Mouse (Mus musculus) limb, embryonic 11.5 days (tissue): ENCODE data around the gene Gdi2. TPM values are rescaled to one million over a fixed set of nuclear protein-coding genes. Genes with fewer than 3 reads are reported as not detected.
A peak's percentile ranks its signal among the peaks of the same experiment; 100 is the strongest.

Source experiments
- ATAC-seq: fragments of 200-750 bp; cut with Nextera tagmentation; 2 replicates; pipeline ENCODE4 v1.8.0; 2017; ENCODE audit warnings: low read depth; ENCODE audit not compliant: insufficient number of reproducible peaks, low FRiP score, low TSS enrichment
- DNase-seq: peaks from one replicate; pipeline ENCODE4 v3.0.0-alpha.2; 2015; ENCODE audit warnings: low spot score
- H3K27ac ChIP-seq: fragments of 300-500 bp; sonication (generic); replicated peaks from 2 replicates; pipeline ENCODE4 v1.5.1; 2014; ENCODE audit warnings: low read depth, mild to moderate bottlenecking, low read length
- H3K27me3 ChIP-seq: fragments of 300-500 bp; sonication (generic); 2 replicates; pipeline ENCODE4 v1.6.1; 2014; ENCODE audit warnings: mild to moderate bottlenecking, low read length, mixed read lengths; ENCODE audit not compliant: control insufficient read depth, insufficient read depth
- H3K36me3 ChIP-seq: fragments of 300-500 bp; sonication (generic); 2 replicates; pipeline ENCODE4 v1.6.1; 2014; ENCODE audit warnings: mild to moderate bottlenecking, low read length, moderate library complexity, mixed read lengths; ENCODE audit not compliant: control insufficient read depth, insufficient read depth
- H3K4me1 ChIP-seq: fragments of 300-500 bp; sonication (generic); 2 replicates; pipeline ENCODE4 v1.6.1; 2014; ENCODE audit warnings: low read length, mixed read lengths; ENCODE audit not compliant: control insufficient read depth, insufficient read depth
- H3K4me2 ChIP-seq: fragments of 300-500 bp; sonication (generic); 2 replicates; pipeline ENCODE4 v1.6.1; 2014; ENCODE audit warnings: low read depth, mild to moderate bottlenecking, moderate library complexity; ENCODE audit not compliant: severe bottlenecking
- H3K4me3 ChIP-seq: fragments of 300-500 bp; sonication (generic); 2 replicates; pipeline ENCODE4 v1.5.1; 2014; ENCODE audit warnings: low read depth, low read length
- H3K9ac ChIP-seq: fragments of 300-500 bp; sonication (generic); 2 replicates; pipeline ENCODE4 v1.6.1; 2014; ENCODE audit warnings: mild to moderate bottlenecking, low read length
- H3K9me3 ChIP-seq: fragments of 300-500 bp; sonication (generic); 2 replicates; pipeline ENCODE4 v1.6.1; 2016; ENCODE audit warnings: low read length; ENCODE audit not compliant: control insufficient read depth
- whole genome bisulfite sequencing: fragments of 180-500 bp; shearing (Covaris S2); extraction: QIAGEN DNeasy Blood & Tissue Kit; methylation state at CpG from one replicate; pipeline ENCODE4 v1.1.7; 2014; 5-methylcytosine and 5-hydroxymethylcytosine counted together
- polyA plus RNA-seq: library from polyadenylated mRNA; unstranded; fragments of >200 nt; fragmentation: Nextera tagmentation; extraction: Ambion mirVana; gene quantifications from 2 replicates; pipeline ENCODE4 v1.2.1, GENCODE M21; 2014

Gdi2 gene
- polyA plus RNA-seq, 1 experiment from 2014 or later: 510 TPM

- ATAC-seq (no peak), DNase-seq (no peak)
- no peak overlapping the region for H3K27ac ChIP-seq
- H3K4me2 ChIP-seq: peak overlapping the region; percentile 15; the same call in 1 of the 2 replicates
- H3K36me3 ChIP-seq: peaks cover 2% of the 10 kb centered on the region; the same call in 1 of the 2 replicates
- no peak overlapping the region for H3K9ac ChIP-seq
- no peaks in the 10 kb centered on the region for H3K9me3 ChIP-seq
- 19% methylated on average over 2 of the region's 2 CpGs for WGBS
- peak overlapping the region; percentile 18; the same call in 1 of the 2 replicates for H3K4me3 ChIP-seq
- 0 out of 2 replicates have a peak, but pooled peaks cover 5% of the 10 kb centered on the region for H3K4me1 ChIP-seq
- no peaks in the 10 kb centered on the region for H3K27me3 ChIP-seq
These were observed 2.3 kb downstream of the Gdi2 start for GRCm38 (mm10) chr13:3540166-3540565.

GRCm38 (mm10) chr13:3541159-3541782 is 3.4 kb downstream of the Gdi2 start:
- H3K4me2 ChIP-seq: no peak overlapping the region
- DNase-seq (no peak), ATAC-seq (no peak)
- 0 out of 2 replicates have a peak, but pooled peaks cover 5% of the 10 kb centered on the region for H3K4me1 ChIP-seq
- peaks cover 4% of the 10 kb centered on the region for H3K36me3 ChIP-seq
- H3K4me3 ChIP-seq: no peak overlapping the region
- H3K27ac ChIP-seq: no peak overlapping the region
- H3K27me3 ChIP-seq: no peaks in the 10 kb centered on the region
- H3K9me3 ChIP-seq: no peaks in the 10 kb centered on the region
- WGBS: 88% methylated on average over 2 of the region's 2 CpGs
- no peak overlapping the region for H3K9ac ChIP-seq

GRCm38 (mm10) chr13:3544077-3544874 is 6.4 kb downstream of the Gdi2 start:
- Histone ChIP-seq H3K27me3 (no peaks in the 10 kb centered on the region), H3K36me3 (peaks cover 7% of the 10 kb centered on the region), H3K4me2 (no peak overlapping the region), H3K4me1 (0 out of 2 replicates have a peak, but pooled peaks cover 5% of the 10 kb centered on the region), H3K4me3 (no peak overlapping the region), H3K27ac (no peak overlapping the region), H3K9ac (no peak overlapping the region), H3K9me3 (no peaks in the 10 kb centered on the region)
- no peak for DNase-seq
- 87% methylated on average over 4 of the region's 4 CpGs for WGBS
- ATAC-seq: no peak

- H3K27ac ChIP-seq: no peak overlapping the region
- 0 out of 2 replicates have a peak, but pooled peaks cover 5% of the 10 kb centered on the region for H3K4me1 ChIP-seq
- 80% methylated on average over 5 of the region's 5 CpGs for WGBS
- no peaks in the 10 kb centered on the region for H3K27me3 ChIP-seq
- ATAC-seq: no peak
- H3K36me3 ChIP-seq: peaks cover 7% of the 10 kb centered on the region
- no peaks in the 10 kb centered on the region for H3K9me3 ChIP-seq
- no peak for DNase-seq
- no peak overlapping the region for H3K9ac ChIP-seq
- no peak overlapping the region for H3K4me2 ChIP-seq
- H3K4me3 ChIP-seq: no peak overlapping the region
These were observed 7.1 kb downstream of the Gdi2 start for GRCm38 (mm10) chr13:3544925-3545324.

- WGBS: 90% methylated on average over 3 of the region's 3 CpGs
These were observed 9.5 kb downstream of the Gdi2 start for GRCm38 (mm10) chr13:3547410-3547809.

GRCm38 (mm10) chr13:3547856-3548255 is 10.0 kb downstream of the Gdi2 start:
- Histone ChIP-seq H3K9me3 (no peaks in the 10 kb centered on the region), H3K27ac (no peak overlapping the region), H3K9ac (no peak overlapping the region), H3K36me3 (peaks cover 5% of the 10 kb centered on the region), H3K27me3 (no peaks in the 10 kb centered on the region), H3K4me3 (no peak overlapping the region), H3K4me1 (no peaks in the 10 kb centered on the region), H3K4me2 (no peak overlapping the region)
- ATAC-seq (no peak), DNase-seq (no peak)
- 90% methylated on average over 6 of the region's 6 CpGs for WGBS

More at GRCm38 (mm10) chr13:3547410-3547809, 9.5 kb downstream of the Gdi2 start:
- no peaks in the 10 kb centered on the region for H3K4me1 ChIP-seq
- no peak overlapping the region for H3K9ac ChIP-seq
- DNase-seq: no peak
- H3K4me2 ChIP-seq: no peak overlapping the region
- ATAC-seq: no peak
- H3K36me3 ChIP-seq: peaks cover 5% of the 10 kb centered on the region
- H3K27ac ChIP-seq: no peak overlapping the region
- no peaks in the 10 kb centered on the region for H3K9me3 ChIP-seq
- no peaks in the 10 kb centered on the region for H3K27me3 ChIP-seq
- H3K4me3 ChIP-seq: no peak overlapping the region

GRCm38 (mm10) chr13:3563130-3563529 is 25.3 kb downstream of the Gdi2 start:
- DNase-seq (no peak), ATAC-seq (0 out of 2 replicates have a peak, but pooled peaks have one; percentile 6)
- 97% methylated on average over 1 of the region's 1 CpGs for WGBS
- Histone ChIP-seq H3K9me3 (no peaks in the 10 kb centered on the region), H3K4me2 (no peak overlapping the region), H3K4me3 (no peak overlapping the region), H3K9ac (no peak overlapping the region), H3K4me1 (no peaks in the 10 kb centered on the region), H3K27me3 (no peaks in the 10 kb centered on the region), H3K27ac (no peak overlapping the region), H3K36me3 (peaks cover 8% of the 10 kb centered on the region; the same call in 1 of the 2 replicates)

- Histone ChIP-seq H3K9ac (no peak overlapping the region), H3K27me3 (no peaks in the 10 kb centered on the region), H3K9me3 (no peaks in the 10 kb centered on the region), H3K27ac (no peak overlapping the region), H3K4me1 (no peaks in the 10 kb centered on the region), H3K36me3 (peaks cover 11% of the 10 kb centered on the region; the same call in 1 of the 2 replicates), H3K4me2 (no peak overlapping the region), H3K4me3 (no peak overlapping the region)
- no peak for DNase-seq
- no peak for ATAC-seq
- 83% methylated on average over 2 of the region's 2 CpGs for WGBS
These were observed 26.1 kb downstream of the Gdi2 start for GRCm38 (mm10) chr13:3563953-3564352.
